Mouse (Mus musculus): ENCODE data around the gene Ryr3.

Ryr3 gene

DNA sequence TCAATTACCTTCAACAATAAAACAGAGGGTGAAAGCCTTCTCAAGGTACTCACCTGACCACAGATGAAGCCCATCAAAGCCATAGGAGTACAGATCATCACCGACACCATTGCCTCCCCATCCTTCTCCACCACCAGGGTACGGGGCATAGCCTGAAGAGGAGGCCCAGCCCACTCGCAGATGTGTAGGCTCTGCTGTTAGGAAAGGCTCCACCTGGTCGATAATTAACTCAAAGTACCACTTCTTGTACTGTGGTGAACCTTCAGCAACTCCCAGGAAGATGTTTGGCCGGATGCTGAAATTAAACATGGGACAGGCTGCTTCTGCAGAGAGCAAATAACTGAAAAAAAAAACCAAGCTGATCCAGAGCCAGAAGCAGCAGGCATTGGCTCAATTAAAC, 316.1 kb downstream of the Ryr3 start:
- DNase-seq = no peak

DNA sequence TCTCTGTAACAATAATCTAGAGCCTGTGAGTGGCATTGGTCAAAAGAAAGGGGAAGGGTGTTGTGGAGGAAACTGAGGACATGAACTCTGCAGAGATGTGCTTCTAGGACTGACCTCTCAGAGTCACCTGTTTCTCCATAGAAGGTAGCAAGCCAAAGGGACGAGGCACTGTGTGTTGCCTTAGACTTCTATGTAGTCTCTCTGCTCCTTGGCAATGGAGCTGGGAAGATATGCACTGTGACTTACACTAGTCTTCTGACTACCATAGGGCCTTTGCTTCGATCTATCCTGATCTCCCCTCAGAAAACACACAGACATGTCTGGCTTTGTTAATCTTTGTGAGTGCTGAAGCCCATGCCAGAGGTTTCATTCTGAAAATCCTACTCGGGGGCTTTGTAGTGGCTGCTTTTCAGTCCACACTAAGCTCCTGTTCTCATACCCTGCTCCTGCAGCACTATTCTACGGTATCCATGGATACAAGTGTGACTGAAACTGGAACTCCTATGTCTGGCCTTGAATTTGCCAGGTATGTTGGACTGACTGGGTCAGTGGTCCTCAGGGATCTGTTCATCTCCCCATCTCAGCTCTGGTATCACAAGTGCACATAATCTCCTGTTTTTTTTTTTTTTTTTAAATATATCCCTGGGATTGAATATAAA, 332.3 kb downstream of the Ryr3 start:
- DNase-seq = no peak

DNA sequence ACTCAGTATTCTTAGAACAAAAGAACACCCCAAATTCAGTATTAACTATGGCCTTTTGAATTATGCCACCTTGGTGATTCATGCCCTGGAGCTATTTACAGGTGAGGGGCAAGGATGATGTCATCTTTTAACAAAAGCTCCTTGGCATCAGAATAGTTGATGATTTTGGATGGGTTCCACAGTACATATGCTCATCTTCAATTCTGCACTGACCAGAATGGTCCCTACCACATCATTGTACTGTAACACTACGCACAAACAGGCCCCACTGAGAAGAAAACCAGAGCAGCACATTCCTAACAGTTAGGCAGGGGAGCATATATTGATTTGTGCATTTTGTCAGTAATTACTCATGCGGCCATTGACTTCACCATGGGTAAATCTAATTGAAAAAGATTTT, 335.1 kb downstream of the Ryr3 start:
- DNase-seq = no peak

DNA sequence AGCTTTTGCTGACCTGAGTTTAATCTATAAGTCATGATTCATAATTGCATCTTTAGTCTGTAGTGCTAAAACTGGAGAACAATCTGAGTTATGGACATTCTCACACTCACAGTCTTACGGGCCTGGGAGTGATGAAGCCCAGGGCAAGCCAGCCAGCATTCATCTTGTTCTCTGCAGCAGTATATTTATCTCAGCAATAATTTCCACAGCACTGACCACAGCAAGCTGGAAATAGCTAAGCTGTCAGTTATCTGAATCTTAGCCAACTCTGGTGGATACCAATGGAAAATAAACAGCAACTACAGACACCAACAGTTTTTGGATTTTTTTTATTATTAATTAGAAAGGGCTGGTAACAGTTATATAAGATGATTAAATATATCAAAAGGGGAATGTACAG, 335.5 kb downstream of the Ryr3 start:
- no peak for DNase-seq

DNA sequence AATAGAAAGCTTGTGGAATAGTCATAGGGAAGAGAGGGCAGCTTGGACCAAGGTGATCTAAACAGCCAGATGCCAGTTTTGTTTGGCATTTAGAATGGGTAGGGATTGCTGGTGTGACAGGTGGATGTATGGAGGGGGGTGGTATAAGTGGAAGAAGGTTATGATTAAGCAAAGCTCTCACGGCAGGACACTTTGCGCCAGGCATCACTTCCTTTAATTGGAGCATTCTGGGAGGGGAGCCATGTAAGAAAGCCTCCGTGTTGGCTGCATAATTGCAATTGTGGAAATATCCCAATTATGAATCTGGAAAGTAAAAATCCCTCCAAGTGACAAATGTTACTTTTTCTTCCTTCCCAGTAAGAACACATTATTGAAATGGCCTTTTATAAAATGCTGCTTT, 339.5 kb downstream of the Ryr3 start:
- no peak for DNase-seq

DNA sequence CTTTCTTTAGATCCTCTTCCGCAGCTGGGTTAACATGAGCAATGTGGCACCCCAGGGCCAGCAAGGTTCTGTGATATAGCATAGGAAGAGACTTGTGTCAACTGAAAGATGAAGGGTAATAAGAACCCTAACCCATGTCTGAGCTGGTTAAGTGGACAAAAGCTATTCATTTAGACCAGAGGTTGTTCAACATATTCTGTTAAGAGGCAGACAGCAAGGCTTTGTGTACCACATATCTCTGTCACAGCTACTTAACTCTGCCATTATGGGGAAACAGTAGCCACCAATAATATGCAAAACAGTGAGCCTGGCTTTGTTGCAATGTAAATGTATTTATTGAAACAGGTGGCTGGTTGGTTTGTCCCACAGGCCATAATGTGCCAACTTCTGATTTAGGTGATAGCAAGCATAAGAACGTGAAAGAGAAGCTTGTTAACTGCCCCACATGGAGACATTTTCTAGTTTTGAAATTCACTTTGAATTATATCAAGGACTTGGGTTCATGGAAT, 350.8 kb downstream of the Ryr3 start:
- DNase-seq = no peak

DNA sequence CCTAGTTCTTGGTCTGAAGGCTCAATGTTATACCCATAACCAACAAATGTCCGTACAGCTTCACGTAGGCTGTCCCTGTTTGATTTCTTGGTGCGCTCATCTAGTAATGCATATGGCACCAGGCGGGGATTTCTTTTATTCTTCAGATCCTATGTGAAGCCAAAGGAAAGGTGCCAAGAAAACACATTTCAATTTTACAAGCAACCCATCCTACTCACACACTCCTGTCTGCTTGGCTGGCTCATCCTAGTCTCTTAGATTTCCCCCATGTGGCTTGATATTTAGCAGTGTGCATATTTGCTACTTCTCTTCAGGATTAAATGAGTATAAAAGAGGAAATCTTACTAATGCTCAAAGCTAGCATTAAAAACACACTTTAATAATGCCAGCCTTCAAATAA, 355.1 kb downstream of the Ryr3 start:
- no peak for DNase-seq

DNA sequence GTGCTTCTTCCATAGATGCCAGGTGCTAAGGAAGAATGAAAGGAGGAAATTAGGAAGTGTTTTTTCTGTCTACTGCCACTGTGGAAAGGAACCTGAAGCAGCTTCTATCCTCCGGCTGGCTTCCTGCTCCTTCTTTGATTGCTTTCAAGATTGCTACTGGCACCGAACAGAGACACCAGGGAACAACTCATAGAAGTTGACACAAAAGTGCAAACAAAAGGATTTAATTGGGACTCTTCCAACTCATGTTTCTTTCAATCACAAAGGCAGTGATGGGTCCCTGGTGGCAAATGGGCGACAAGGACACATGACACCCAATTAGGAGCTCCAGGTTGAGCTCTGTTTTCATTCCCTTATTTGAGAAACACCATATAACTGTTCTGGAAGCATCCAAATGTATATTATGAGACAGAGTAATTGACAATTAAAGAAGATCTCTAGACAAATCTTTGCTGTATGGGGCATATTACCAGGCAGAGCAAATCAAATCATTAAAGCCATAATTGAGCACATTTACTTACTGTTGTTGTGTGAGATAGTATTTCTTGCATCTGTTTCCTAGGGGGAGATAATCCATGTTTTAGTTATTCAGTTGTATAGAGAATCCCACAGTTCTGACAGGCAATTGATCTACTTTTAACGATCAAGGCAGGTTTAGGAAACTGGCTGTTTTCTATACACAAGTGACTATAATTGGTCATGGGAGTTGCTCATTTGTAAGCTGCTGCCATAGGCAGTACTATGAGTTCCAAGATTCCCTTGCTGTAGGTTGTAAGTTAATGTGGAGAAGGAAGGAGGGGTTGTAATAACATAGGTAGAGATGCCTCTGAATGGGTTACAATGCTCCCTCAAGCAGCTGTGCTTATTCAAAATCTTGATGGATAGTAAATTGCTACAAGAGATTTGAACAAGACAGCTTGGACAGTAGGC, 371.0 kb downstream of the Ryr3 start:
- no peak for DNase-seq

DNA sequence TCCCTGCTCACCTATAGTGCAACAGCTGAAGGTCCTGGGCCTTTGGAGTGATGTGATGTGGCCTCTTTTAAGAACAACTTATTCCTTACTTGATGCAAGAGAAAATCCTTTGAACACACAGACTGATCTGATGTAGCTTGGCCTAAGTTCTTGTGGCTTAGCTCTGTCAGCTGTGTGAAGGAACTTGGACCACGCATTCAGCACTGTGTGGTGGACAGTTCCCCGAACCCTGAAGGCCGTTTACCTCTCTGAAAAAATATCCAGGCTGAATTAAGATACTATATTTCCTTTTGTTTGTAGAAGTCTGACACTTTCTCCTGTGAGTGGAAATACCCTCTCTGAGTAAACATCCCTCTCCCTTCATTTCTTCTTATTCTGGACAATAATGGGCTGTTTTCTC, 374.0 kb downstream of the Ryr3 start:
- DNase-seq = no peak

DNA sequence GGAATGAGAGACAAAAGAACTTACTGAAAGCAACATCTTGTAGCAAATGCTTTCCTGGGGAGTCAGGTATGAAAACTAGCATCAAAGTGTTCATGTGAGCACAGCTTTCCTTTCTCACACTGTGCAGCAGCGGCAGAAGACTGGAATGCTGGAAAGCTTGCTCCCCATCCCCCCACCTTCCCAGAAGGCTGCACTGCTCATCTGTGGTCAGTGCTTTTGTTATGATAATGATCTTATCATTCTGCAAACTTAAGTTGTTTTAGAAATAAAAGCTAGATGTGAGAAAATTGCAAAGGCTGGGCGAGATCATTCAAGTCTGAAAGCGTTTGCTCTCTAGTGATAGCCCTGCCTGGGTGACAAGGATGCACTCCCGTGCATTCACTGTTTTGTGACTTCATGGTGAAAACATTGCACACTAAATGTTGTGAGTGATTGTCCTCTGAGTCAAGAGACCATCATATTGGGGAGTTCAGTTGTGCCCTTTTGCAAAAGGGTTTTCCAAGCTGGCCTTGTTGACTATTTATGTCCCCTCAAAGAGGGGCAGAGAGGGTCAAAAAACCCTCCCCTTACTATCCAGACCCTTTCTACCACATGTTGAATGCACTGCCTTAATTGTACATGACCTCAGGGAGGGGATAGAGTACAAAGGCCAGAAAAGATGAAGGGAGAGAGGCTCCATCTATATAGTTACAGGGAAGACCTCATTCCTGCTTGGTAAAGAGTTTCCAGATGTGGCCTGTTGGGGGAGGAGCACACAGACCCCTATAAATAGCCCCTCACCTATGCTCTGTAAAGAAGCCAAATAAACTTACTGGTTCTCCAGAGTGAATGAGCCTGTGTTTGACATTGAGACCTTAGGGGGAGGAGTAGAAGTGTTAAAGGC, 385.2 kb downstream of the Ryr3 start:
- DNase-seq = no peak

DNA sequence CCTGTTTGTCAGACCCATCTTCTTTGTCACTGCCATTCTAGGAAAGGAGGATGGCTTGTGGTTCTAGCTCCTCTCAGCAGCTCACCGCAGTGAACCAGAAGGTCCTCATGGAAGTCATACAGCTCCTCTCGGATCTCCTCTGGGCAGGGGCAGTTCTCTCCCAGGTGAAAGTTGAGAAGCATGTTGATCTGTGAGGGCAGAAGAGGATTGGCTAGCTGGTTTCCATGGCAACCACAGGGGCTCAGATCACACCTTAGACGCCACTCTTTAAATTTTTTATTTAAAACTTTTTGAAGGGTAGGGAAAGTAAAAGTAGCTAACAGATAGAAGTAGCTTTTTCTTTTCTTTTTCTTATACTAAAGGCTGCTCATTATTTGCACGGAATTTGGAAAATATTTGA, 390.3 kb downstream of the Ryr3 start:
- DNase-seq = no peak

DNA sequence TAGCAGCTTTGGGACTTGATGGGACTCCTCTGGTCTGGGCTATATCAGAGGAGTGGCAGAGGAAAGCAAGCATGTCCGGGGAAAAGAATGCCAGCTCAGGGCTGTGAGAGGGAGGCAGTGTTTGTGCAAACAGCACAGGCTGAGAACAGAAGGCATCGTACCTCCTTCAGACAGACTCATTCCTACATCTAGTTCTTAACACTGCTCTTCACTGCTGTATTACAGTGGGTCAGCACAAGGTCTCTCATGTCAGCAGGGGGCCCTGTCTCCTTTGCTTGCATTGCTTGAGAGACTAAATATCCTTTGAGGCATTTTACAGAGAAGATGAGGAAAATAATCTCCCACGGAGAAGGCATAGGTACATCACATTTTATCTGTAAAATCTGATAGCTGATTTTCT, 394.2 kb downstream of the Ryr3 start:
- no peak for DNase-seq

DNA sequence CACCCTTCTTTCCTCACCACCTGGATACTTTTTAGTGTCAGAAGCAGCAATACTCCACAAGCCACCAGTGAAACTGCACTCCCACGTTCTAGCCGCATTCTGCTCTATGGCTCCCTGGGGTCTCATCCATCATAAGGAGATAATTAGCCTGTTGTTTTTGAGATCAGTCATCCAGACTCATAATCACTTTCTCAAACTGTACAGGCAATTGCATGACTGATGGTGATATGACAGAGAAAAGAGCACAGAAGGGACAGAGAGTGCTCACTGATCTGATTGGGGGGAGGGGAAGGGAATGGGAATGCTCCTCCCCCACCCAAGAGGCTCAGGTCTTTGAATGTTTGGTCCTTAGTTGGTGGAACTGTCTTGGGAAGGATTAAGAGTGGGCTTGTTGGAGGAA, 397.8 kb downstream of the Ryr3 start:
- DNase-seq = no peak

DNA sequence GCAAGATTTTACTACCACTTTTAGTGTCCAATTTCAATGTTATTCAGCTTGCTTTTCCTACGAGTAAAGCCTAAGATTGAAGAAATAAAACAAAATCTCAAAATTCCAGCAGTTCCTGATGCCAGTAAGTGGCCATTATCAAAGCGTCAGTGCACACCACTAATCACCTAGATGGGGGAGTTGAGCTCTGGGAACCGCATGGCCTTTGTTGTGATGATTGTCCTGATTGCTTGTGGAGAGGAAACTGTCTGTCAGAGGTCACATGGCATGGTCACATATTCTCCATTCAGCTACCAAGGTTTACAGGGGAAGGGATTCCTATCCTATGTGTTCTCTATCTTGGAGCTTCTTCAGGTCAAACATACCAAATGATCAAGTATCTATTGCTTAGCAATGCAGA, 399.9 kb downstream of the Ryr3 start:
- no peak for DNase-seq

DNA sequence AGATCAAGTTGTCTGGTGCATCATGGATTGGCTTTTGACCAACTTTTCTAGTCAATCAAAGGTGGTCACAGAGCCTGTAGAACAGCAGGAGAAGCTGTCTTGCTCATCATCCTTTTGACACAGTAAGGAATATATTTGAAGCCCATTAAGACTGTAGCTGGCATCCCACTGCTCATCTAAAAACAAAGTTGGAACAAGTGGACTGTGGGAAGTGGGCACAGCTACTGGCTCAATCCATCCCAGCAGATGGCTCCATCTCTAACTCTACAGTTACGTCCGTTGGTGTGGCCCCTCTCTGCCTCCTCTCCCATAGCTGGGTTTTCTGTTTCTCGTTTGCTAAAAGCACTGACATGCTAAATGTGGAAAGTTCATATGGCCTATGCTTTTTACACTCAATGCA, 400.9 kb downstream of the Ryr3 start:
- no peak for DNase-seq

DNA sequence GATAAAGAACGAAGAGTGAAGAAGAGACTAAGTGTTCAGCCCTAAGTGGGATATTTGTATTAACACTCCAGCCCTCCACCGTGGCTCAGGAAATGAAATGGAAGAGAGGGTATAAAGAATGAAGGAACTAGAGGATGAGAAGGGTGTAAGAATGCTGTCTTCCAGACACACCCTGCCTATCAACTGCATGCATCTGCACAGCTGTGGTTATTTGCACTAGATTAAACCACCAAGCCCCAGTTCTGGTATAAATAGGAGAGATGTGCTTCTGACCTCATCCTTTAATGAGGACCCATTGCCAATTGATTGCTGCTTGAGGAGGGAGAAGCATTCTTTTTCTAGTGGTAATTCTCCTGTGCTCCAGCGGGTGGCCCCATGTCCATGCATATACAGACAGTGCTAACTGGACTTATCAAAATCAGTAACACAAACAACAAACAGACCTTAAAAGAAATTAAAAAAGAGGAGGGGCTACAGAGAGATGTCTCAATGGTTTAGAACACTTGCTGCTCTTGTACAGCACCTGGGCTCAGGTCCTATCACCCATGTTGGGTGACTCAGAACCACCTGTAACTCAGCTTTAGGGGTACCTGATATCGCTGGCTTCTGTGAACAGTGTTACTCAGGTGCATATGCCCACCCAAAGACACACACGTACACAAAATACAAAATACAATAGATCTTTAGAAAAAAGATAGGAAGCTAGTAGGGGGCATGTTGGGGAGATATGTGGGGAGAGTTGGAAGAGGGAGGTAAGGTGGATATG, 404.1 kb downstream of the Ryr3 start:
- DNase-seq = no peak

DNA sequence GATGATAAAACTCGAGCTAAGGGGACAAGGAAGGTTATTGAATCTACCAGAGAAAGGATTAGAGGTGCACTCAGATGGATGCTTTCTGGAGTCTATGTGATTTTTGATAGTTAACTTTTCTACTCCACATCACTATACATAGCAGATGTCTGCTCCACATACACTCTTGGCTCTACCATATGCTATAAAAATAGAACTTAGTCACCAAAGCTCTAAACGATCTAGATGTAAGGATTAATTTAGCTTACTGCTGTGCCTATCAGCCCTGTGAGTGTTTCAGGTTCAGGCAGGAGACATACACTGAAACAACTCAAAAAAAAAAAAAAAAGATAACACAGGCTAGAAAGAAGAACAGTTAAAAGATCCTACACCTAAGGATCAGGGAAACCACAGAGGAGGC, 410.9 kb downstream of the Ryr3 start:
- DNase-seq = no peak

DNA sequence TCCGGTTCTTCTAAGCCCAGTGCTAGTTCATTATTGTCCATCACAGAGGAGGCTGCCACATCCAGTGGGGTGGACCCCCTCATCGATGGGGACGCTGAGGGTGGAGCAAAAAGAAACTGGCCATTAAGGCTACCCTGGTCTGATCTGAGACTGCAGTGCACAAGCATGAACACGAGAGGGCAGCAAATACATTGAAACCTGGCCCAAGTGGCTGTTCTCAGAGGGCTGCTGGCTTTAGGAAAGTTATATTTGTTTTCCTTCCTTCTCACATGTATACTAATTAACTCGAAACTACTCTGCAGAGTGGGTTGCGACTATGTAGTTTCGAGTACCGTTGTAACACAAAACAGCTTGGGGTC, 416.9 kb downstream of the Ryr3 start:
- DNase-seq = peak; percentile 46

DNA sequence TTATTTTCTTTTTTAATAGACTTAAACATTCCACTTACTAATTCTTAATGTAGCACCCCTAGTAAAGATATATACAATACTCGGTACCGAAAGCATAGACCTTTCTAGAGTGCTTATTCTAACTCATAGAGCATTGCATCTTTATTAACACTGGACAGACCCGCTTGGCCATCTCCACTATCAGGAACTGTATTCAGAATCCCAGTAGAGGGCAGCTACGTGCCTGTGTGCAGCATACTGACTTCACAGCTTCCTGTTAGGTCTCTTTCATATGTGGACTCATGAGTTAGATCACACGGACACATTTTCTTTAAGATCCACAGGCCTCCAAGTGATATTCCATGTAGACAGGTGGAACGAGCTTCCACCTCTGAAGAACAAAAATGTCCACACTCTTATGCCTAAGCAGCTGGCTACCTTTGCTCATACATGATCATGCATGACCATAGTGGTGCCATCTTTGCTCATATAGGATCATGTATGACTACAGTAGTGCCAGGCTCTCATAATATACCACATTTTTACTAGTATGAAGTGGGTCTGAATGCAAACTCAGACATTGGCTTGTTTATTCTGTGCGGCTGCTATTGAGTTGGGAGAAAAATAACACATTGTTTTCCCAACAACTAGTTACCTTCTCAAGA, 417.4 kb downstream of the Ryr3 start:
- no peak for DNase-seq

DNA sequence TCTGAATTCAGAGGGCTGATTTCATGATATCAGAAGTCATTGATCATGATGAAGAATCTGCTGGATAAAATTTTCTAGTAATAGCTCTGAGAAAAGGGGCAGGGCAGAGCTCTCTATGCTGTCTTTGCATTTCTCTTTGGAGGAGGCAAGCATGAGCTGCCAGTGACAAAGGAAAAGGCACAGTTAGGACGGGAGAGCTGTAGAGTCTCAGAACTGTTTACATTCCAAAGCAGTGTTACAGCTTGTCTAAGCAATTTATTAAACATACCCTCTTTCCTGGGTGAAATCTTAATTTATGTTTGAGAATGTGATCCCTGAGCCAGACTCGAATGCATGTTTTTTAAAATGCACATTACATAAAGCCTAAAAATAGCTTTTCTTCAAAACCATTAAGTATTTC, 435.3 kb downstream of the Ryr3 start:
- DNase-seq = no peak

DNA sequence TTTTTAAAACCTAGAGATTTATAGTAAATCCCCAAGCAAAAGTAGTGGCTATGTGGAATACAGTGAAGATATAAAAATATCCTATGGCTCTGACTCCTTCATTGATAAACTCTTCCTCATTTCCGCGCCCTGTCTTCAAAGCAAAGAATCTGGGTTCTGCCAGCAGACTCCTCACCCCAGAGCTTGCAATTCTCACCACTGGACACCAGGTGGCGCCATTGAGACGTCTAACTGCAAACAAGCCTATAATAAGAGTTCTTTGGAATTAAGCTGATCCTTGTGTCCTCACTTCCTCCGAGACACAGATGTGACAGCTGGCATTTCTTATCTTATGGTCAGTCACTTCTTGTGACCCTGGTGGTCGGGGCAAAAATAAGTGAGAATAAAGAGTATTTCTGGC, 442.1 kb downstream of the Ryr3 start:
- peak; percentile 75 for DNase-seq

DNA sequence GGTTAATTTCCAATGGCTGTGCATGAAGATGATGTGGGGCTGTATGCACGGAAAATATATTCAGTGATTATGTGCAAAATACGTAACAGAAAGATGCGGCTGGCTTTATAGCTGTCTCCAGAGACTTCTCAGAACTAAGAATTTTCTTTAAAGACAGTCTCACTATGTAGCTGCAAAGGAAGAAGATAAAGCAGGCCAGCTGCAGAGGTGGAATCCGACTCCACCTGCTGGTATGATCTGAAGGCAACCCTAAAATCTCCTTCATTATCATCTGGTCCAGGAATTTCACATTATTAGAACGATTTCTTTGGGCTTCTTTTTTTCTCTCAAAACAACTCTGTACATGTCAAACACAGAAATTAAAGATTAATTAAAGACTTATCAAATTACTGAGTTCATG, 449.2 kb downstream of the Ryr3 start:
- DNase-seq = no peak

Data from thymus, postnatal 4 days (tissue).